Mouse (Mus musculus): ENCODE results near the gene Bach2.
A peak's percentile ranks its signal among the peaks of the same experiment; 100 is the strongest.

The Bach2 gene

GRCm38 (mm10) chr4:32249748-32250332 lies 11.2 kb downstream of the Bach2 start:
- no peak for DNase-seq (ENCODE audit: low spot score in 2 of 2)

GRCm38 (mm10) chr4:32250333-32251004 lies 11.9 kb downstream of the Bach2 start:
- peak; percentile 32 to 58 for DNase-seq (ENCODE audit: low spot score in 2 of 2)

GRCm38 (mm10) chr4:32251005-32251365 lies 12.4 kb downstream of the Bach2 start:
- DNase-seq (ENCODE audit: low spot score in 2 of 2): peak; percentile 54 to 55

- no peak for DNase-seq (ENCODE audit: low spot score in 2 of 2)
These were observed 13.5 kb downstream of the Bach2 start for GRCm38 (mm10) chr4:32251946-32252672.

- no peak for DNase-seq (ENCODE audit: low spot score in 2 of 2)
These were observed 19.1 kb downstream of the Bach2 start for GRCm38 (mm10) chr4:32257686-32258085.

- DNase-seq (ENCODE audit: low spot score in 2 of 2): no peak
These were observed 19.5 kb downstream of the Bach2 start for GRCm38 (mm10) chr4:32258093-32258492.

GRCm38 (mm10) chr4:32258596-32258995 lies 20.0 kb downstream of the Bach2 start:
- DNase-seq (ENCODE audit: low spot score in 2 of 2): no peak

GRCm38 (mm10) chr4:32260909-32261308 lies 22.3 kb downstream of the Bach2 start:
- no peak for DNase-seq (ENCODE audit: low spot score in 2 of 2)

GRCm38 (mm10) chr4:32262825-32263684 lies 24.5 kb downstream of the Bach2 start:
- DNase-seq (ENCODE audit: low spot score in 2 of 2): no peak

- no peak for DNase-seq (ENCODE audit: low spot score in 2 of 2)
These were observed 25.1 kb downstream of the Bach2 start for GRCm38 (mm10) chr4:32263685-32264038.

GRCm38 (mm10) chr4:32264892-32265291 lies 26.3 kb downstream of the Bach2 start:
- DNase-seq (ENCODE audit: low spot score in 2 of 2): no peak

- DNase-seq (ENCODE audit: low spot score in 2 of 2): no peak
These were observed 28.1 kb downstream of the Bach2 start for GRCm38 (mm10) chr4:32266731-32267130.

- no peak for DNase-seq (ENCODE audit: low spot score in 2 of 2)
These were observed 29.4 kb downstream of the Bach2 start for GRCm38 (mm10) chr4:32268042-32268441.

- DNase-seq (ENCODE audit: low spot score in 2 of 2): no peak
These were observed 33.8 kb downstream of the Bach2 start for GRCm38 (mm10) chr4:32272398-32272797.

- DNase-seq (ENCODE audit: low spot score in 2 of 2): no peak
These were observed 36.2 kb downstream of the Bach2 start for GRCm38 (mm10) chr4:32274776-32275294.

- no peak for DNase-seq (ENCODE audit: low spot score in 2 of 2)
These were observed 41.2 kb downstream of the Bach2 start for GRCm38 (mm10) chr4:32279842-32280241.

GRCm38 (mm10) chr4:32280401-32280800 lies 41.8 kb downstream of the Bach2 start:
- DNase-seq (ENCODE audit: low spot score in 2 of 2): no peak

- DNase-seq (ENCODE audit: low spot score in 2 of 2): no peak
These were observed 42.7 kb downstream of the Bach2 start for GRCm38 (mm10) chr4:32281306-32281705.

- DNase-seq (ENCODE audit: low spot score in 2 of 2): no peak
These were observed 47.8 kb downstream of the Bach2 start for GRCm38 (mm10) chr4:32286405-32286804.

GRCm38 (mm10) chr4:32288036-32288860 lies 49.6 kb downstream of the Bach2 start:
- peak; percentile 76 to 86 for DNase-seq (ENCODE audit: low spot score in 2 of 2)

GRCm38 (mm10) chr4:32289845-32290244 lies 51.2 kb downstream of the Bach2 start:
- DNase-seq (ENCODE audit: low spot score in 2 of 2): no peak

Data from heart, adult 9 months (tissue).